Mouse (Mus musculus): ENCODE results near the gene Dbh.

Gene Dbh

DNA sequence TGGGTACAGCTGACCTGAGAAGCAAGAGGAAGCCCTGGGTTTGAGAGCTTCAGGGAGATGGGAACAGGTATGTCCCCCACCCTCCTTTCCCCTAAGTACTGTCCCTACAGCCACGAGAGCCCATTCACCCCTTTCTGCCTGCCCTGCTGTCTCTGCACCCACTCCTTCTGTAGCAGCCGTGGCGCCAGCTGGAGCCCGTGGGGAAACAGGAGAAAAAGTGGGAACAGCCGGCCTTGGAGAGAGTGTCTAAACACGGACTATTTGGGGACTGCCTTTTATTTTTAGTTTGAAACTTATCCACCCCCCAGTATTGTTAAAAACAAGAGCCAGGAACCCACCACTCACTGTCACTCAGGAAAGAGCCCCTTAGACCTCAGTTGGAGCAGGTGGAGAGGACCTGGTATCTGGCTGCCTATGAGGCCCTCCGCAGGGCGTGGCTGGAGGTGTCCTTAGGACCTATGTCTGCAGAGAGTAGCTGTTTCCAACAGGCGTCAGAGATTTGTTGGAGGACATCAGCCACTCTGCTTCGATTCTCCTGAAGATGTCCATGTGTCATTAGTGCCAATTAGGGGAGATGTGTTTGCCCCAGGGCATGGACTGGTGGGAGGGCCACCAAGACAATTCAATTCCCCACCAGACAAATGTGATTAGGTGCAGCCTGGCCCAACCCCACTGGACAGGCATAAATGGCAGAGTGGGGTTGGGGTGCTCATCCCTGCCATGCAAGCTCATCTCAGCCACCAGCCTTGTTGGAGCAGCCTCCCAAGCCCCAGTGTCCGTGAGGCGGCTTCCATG lies at the start of gene Dbh:
Gene Dbh (plus strand): TSS at position 438 of the 795 bp plus-strand sequence.
- no peak for DNase-seq

DNA sequence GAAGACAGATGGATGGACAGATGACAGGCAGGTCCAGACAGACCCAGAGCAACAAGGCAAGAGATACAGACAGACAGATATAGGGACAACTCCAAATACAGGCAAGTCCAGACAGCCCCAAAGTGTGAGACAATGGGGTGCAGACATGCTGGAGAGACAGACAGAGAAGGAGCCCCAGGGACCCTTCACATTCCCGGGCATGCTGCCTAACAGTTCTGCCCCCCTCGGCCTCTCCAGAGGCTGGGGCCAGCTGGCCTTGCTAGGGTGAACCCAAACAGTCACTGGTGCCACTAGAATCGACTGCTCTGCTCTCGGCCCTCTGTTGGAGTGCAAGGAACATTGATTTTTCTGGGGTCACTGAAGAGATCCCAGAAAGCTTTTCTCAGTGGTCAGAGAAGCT lies 46.6 kb upstream of the Dbh start:
- DNase-seq, result no peak

DNA sequence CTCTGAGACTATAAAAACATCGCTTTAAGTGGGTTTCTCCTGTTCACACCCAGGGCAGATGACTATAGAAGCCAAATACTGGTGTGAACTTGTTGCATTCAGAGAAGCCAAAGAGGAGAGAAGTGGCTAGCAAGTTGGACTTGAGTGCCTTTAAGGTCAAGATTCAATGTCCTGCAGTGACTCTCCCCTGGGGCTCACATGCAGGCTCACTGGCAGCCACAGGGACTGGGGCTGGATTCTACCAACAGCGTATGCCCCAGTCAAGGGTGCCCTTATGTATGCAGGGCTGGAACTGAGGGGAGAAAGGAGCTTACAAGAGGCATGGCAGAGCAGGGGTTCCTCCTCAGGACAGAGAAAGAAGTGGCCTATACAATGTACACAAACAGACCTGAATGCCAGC lies 45.3 kb upstream of the Dbh start:
- DNase-seq, result no peak

DNA sequence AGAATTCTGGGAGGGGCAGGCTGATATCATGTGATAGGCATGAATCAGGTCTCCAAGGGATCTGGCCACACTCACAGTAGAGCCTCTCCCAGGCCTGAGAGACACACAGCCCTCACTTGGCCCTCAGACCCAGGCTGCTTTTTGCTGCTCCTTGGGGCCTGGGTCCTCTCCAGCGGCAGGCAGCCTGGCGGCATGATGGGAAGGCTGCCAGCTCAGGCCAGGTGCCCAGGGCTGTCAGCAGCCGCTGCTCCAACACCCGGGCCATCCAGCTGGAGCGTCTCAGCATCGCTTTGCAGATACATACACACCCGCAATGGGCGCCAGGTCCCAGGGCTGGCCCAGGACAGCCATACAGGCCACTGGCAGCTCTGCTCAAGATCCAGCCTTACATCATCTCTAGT lies 44.8 kb upstream of the Dbh start:
- DNase-seq, result no peak

DNA sequence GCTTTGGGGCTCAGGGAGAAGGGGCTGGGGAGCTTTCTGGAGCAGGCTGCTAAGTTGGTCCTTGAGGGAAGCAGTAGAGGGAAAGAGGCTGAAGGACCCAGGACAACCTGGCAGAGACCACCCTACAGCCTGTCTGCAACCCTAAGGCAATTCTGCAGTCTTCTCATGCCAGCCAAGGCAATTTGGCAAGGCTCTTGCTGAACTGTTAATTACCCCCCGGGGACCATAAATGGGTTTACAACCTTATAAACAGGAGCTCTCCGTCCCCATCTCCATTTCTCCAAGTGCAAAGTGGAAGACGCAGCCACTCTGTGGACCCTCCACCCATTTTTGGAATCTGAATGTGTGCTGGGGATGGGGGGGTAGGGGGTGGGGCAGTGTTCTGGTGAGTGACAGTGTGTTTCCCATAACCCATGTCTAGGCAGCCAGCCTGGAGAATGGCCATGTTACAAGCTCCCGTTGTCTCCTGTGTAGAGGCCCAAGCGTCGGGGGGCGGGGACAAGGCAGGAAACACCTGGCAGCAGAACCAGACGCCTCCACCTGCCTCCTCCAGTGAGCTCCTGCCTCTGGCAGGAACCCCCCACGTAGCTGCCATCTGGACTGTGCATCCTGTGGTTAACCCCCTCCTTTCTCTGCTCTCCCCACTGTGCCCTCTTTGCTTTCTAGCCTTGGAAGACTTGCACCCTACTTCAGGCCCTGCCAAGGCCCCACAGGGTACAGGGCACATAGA lies 43.2 kb upstream of the Dbh start:
- peak; percentile 10 for DNase-seq

DNA sequence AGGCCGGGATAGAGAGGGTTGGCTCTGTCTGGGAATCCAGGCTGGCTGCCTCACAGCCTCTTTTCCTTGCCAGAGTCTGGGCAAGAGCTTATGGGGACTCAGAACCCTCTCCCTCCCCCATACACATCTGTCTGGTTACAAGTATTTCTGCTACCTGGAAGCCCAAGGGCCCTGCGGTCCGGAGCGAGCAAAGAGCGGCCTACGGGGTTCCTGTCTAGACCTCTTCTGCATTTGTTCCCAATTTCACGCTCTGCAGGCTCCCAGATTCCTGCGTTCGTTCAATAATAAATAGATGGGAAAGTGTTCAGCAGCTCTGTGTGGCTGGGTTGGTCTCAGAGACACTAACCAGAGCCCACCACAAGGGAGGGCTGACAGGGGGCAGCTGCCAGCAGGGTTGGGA lies 42.5 kb upstream of the Dbh start:
- DNase-seq, result no peak

DNA sequence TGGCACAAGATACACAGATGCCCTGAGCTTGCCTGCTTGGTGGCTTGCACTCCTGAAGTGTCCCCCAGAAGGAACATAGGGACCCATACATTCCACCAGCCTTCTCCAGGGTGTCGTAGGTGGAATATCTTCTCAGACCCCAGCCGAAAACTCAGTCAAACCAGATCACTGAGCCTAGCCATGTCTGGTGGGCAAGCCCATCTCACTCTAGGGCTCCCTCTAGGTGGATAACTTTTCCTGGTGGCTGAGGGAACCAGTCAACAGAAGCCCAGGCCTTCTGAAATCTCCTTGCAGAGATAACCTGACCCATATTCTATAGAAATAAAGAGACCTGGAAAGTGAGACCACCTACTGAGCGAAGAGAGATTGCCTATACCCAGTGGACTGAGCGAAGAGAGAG lies 41.9 kb upstream of the Dbh start:
- no peak for DNase-seq

DNA sequence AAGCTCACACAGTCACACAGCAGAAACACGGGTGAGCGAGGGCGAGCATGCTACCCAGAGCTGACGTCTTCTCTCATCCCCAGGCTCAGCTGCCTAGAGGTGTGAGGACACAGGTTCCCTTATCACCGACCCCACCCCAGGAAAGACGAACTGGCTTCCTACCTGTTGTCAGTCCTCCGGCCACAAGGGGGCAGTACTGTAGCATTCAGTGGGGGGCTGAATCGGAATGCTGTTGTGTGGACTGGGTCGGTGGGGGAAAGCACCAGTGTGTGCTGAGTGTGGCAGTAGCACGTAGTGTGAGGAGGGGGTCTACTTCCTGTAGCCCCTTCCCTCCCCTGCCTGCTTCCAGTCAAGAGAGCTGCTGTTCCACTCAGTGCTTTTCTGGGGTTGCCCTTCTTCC lies 39.1 kb upstream of the Dbh start:
- peak; percentile 66 for DNase-seq

DNA sequence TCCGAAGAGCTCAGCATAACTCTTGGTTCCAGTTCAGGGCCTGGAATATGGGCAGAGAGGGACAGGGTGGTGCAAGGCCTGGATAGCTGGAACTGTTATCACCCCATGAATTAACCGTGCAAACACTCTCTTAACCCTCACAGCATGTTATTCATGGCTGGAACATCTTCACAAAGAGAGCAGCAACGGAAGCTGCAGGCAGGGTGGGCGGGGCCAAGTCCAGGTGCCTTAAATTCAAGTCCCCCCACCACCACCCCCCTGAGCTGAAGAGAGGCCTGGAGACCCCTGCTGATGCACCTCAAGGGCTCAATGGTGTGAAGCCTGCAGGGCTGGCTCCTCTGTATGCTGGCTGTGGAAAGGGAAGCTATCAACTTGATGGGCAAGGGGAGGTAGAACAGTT lies 38.5 kb upstream of the Dbh start:
- DNase-seq, result no peak

DNA sequence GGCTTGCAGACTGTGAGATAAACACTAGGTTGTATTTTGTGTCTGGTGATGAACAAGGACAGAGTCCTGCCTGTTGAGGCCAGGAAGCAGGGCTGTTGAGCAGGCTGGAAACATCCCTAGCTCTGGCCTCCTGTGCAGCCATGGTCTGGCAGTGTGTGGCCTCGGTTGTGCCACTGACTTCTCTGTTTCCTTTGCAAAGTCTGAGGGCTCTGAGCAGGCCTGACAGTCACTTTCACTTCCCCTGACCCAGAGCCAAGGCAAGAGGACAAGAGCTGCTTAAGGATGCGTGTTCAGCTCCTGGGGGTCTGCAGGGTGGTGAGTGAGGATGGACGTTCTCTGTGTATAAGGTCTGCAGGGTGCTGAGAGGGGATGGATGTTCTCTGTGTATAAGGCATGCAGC lies 36.0 kb upstream of the Dbh start:
- no peak for DNase-seq

DNA sequence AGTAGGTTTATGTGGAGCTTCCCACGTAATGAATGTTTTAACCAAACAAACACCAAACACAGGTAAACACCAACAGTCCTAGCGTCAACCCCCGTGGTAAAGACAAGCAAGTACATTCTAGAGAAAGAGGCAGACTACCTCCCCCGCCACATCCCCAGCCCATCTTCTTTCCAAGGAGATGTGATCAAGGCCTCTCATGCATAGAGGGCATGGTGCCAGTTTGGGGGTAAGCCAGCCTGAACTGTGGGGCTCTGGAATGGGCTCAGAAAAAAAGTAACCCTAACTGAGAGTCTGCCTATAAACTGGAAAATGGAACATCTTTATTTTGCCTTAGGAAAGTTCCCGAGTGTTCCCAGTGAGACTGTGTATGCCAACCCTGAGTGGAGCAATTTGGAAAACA lies 29.1 kb upstream of the Dbh start:
- no peak for DNase-seq

DNA sequence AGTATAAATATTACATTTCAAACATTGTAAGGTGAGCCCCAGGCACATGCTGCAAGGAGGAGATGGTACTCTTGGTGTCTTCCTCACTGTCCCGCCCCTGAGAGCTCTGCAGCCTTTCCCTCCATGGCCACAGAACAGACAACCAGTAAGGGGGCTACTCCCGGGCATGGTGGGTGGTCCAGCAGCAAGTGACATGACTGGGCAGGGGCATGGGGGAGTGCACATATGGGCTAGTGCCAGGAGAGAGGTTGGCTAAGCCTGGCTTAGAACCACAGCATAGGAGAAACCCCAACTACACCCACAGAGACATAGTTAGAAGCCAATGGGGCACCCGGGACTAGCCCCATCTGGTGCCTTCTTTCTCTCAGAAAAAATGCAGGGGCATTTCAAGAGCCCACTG lies 28.7 kb upstream of the Dbh start:
- no peak for DNase-seq

DNA sequence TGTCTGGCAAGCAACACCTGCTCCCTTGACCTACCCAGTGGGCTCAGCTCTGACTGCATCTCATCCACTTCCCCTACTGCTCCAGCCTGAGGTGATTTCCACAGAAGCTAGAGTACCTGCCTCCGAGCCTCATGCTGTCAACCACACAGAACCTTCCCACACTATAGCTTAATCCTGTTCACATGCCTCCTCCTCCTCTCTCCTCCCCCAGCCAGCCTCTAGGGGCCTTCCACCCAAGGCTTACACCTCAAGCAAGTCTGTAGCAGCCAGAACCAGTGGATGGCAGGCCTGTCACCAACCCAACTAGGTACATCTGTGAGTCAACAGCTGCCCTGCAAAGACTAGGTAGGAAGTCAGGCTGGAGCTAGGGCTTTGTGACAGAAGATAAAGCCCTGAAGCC lies 28.2 kb upstream of the Dbh start:
- no peak for DNase-seq

DNA sequence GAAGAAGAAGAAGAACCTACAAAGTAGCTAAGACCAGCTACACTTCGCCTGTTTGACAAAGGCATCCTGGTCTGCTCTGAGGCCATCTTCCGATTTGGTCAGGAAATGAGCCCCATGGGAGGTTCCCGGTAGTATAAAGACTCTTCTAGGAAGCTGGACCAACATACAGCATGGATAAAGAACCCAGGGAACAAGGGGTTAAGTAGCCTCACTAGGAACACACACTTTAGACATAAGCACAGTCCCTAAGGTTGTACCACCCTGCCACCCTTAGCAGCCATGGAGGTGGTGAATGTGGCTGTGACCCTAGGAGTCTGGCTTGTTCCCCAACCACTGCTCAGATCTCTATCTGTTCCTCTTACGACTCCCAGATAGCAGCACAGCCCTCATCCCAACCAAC lies 26.7 kb upstream of the Dbh start:
- DNase-seq, result no peak

DNA sequence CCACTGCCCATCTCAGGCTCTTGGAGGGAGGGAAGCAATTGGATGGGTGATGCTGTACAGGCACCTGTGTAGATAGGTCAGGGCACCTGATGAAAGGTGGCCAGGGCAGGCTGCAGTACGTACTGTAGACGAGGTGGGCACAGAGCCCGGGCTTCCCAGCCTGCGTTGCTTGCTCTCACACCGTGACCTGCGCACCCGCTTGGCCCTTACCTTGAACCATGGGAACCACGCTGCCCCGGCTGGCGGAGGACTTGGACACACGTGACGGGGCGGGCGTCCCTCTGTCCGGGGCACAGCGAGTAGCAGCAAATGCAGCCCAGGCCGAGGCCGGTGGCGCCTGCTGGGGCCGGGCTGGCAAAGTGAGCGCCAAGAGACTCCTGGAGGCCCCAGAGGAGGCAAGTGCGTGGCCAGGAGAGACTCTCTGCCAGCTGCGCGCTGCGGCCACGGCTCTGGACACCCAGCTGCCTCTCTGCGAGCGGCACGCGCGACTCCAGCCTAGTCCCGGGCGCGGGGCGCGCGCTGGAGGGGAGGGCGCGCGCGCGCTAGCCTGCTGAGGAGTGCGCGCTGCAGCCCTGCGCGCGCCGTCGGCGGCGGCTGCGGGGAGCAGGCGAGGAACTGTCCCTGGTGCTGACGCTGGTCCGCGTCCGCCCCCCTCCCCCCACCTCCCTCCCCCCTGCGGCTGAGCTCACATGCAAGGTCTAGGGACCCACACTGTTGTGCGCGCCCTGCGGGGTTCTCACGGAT lies 22.9 kb upstream of the Dbh start, which contains the start of gene Fam163b:
Gene Fam163b (minus strand): TSS at position 542 of the 744 bp plus-strand sequence.
- DNase-seq, result peak; percentile 37

DNA sequence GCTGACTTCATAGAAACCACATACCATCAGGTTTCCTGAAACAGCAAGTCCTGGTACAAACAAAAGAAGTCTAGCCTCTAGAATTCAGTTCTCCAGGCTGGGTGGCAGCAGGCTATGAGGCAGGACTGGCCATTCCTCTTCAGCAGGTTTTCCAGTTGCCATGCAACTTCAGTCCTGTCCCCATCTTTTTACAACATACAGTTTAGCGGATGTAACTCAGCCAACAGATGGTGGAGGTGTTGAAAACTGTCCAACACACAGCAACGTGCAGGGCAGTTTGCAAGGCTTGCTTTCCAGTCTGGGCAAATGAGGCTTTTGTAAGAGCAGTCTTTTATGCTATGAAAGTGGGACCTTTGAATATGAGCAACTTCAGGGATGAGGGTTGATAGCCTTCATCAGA lies 20.1 kb upstream of the Dbh start:
- DNase-seq, result no peak

DNA sequence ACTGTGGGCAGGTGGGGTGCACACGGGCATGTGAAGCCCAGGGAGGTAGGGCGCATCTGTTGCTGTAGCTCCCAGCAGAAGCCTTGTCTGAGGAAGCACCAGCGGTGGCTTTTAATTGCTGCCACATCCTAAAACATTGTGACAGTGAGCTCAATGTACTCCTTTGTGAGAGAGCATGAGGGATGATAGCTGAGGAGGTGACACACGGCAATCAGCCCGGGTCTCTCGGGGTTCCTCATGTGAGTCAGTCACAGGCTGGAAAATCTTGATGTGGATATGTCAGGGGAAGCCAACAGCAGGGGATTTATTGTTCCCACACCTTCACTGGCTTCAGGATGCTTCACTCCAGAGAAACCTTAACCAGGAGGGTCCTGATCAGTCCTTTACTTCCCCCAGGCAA lies 18.2 kb upstream of the Dbh start:
- DNase-seq, result no peak

DNA sequence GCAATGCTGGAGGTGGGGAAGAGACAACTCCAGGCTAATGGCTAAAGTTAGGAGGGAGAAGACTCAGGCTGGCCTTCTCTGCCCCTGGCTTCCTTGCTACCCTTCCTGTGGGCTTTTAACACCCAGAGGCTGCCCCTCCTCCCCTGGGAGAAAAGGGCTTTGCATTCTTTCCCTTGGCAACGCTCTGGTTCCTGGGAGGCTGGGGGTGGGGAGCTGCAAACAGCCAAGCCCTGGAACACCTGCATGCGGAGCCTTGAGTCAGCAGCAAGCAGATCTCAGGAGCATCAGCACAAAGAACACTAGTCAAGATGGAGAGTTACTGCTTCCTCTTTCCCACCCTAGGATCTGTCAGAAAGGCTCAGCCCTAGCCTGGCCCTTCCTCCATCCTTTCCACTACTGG lies 15.6 kb upstream of the Dbh start:
- DNase-seq, result no peak

DNA sequence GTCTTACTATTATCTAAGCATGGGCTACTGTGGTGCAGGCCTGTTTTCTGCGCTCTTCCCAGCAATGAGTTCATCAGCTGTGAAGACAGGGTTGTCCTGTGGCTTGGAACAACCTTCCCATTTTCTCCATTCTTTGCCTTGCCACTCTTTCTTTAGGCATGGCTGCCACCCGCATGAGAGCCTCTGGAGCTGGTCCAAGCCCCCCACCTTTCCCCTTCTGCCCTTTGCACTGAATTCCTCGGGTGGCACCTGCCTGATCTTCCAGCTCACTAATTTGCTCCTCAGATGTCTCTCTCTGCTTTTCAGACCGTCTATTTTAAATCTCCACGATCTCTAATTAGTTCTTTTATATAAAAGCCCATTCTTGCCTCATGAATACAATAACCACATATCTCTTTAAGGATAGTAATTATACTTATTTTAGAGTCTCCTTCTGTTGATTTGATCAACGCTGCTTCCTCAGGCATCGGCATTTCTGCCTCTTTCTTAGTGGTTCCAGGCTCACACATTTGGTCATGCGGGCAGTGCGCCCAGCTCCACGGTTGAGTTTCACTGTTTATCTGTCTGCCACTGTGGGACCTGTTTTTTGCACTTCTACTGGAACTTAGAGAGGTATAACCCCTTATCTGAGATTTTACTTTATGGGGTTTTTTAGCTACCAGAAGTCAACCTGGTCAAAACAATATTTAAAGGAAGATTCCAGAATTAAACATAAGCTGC lies 10.4 kb upstream of the Dbh start:
- DNase-seq, result peak; percentile 68

DNA sequence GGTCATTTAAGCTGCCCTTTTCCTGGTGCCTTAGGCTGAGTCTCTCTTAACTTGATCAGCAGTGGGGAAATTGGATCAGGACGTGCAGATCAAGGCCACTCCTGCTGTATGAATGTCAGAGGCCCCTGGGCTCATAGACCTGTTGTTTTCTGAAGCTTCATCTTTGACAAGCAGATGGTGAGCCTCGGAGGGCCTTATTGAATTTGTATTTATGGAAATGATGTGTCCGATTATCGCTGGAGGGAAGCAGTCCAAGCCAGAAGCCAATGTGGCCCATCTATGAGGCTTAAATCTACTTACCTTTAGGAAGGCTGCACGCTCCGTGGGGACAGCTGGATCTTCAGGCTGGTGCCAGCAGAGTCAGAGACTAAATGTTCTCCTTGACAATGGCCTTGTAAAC lies 8.4 kb upstream of the Dbh start:
- no peak for DNase-seq

DNA sequence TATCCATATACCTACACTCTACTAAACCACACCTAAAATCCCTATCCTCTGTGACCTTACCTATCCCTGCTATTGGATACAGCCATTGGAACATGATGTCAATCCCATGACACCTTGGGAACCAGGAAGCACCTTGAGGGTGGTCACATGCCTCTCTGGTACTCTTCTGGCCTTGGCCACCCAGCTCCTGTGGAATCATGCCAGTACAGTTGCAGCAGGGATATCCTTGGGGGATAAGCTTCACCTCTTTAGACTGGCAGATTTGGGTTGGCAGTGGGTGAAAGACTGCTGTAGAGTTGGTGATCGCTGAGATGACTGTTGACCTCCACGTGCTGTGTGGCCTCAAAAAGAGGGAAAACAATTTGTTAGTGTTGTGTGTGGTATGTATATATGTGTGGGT lies 3.5 kb upstream of the Dbh start:
- no peak for DNase-seq

DNA sequence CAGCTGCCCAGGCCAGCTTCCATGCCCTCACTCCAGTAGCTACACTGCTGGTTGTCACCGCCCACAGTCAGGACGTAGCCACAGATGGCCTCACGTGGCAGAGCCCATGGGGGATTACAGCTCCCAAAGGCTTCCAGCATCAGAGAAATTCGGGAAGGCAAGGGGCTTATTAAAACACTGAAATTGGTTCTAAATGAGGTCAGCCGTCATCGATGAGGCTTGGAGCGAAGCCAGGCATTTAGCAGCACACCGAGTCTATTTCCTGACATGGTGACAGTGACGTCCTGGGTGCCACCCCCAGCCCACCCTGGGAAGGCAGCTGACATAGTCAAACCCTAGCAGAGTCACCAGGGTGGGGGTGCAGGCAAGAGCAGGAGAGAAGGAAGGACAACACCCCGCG lies 2.4 kb upstream of the Dbh start:
- no peak for DNase-seq

DNA sequence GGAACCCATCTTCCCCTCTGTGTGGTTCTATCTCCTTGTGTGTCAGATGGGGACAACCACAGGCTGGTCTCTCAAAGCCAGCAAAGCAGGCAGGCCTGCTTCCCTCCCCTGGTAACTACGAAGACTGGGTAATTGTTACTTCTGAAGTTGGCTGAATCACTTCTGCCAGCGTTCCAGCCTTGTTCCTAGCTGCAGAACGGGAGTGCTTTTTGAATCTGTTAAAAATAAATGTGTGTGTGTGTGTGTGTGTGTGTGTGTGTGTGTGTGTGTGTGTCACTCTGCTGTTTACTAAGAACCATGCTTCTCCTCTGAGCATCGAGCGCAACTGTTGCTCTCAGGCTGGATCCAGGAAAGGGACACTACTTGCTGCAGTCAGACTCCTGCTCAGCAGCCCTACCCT lies 1.2 kb upstream of the Dbh start:
- DNase-seq, result no peak
